Mouse (Mus musculus) G1E (cell line): ENCODE measurements around the gene Edil3.
"Not testable (repeated sequence)": the region's sequence is repeated elsewhere in the genome, so short reads cannot be mapped to it uniquely, and the experiment has no call there.

Source experiments
- CTCF ChIP-seq: IDR thresholded peaks from 2 replicates; pipeline ENCODE4 v1.5.1; 2012; ENCODE audit warnings: low read depth, low read length, inconsistent platforms, mixed read lengths
- POLR2AphosphoS5 ChIP-seq: IDR thresholded peaks from 2 replicates; pipeline ENCODE4 v1.6.1; 2012; ENCODE audit warnings: low read depth, low read length, inconsistent platforms; ENCODE audit not compliant: insufficient replicate concordance

DNA sequence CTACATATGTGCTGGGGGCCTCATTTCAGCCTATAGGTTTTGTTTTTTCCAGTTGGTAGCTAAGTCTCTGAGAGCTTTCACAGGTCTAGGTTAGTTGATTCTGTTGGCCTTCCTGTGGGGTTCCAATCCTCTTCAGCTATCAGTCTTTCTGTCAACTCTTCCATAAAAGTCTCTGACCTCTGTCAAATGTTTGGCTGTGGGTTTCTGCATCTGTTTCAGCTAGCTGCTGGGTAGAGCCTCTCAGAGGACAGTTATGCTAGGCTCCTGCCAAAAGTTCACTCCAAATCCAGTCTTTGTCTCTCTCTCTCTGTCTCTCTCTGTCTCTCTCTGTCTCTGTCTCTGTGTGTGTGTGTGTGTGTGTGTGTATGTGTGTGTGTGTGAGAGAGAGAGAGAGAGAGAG, 248.9 kb downstream of the Edil3 start:
- not testable (repeated sequence) for TF ChIP-seq CTCF, POLR2AphosphoS5
